Mouse (Mus musculus) neural tube, embryonic 14.5 days (tissue): ENCODE measurements around the gene Rundc3a. TPM values are rescaled to one million over a fixed set of nuclear protein-coding genes. Genes with fewer than 3 reads are reported as not detected.

Experiments used
- ATAC-seq: fragments of 200-750 bp; cut with Nextera tagmentation; 2 replicates; pipeline ENCODE4 v1.8.0; 2017; ENCODE audit warnings: low read depth, mild to moderate bottlenecking, moderate TSS enrichment, moderate library complexity
- H3K27ac ChIP-seq: fragments of 300-500 bp; sonication (generic); 2 replicates; pipeline ENCODE4 v1.5.1; 2014; ENCODE audit warnings: low read depth, mild to moderate bottlenecking, control low read depth, low read length, moderate library complexity, mixed read lengths
- H3K27me3 ChIP-seq: fragments of 300-500 bp; sonication (generic); 2 replicates; pipeline ENCODE4 v1.6.1; 2014; ENCODE audit warnings: low read length; ENCODE audit not compliant: control insufficient read depth, insufficient read depth
- H3K36me3 ChIP-seq: fragments of 300-500 bp; sonication (generic); 2 replicates; pipeline ENCODE4 v1.6.1; 2014; ENCODE audit warnings: low read length, mixed read lengths; ENCODE audit not compliant: control insufficient read depth, insufficient read depth
- H3K4me1 ChIP-seq: fragments of 300-500 bp; sonication (generic); 2 replicates; pipeline ENCODE4 v1.6.1; 2014; ENCODE audit warnings: low read length; ENCODE audit not compliant: control insufficient read depth, insufficient read depth
- H3K4me2 ChIP-seq: fragments of 300-500 bp; sonication (generic); 2 replicates; pipeline ENCODE4 v1.6.1; 2014; ENCODE audit warnings: mild to moderate bottlenecking, low read depth, low read length, control low read depth
- H3K4me3 ChIP-seq: fragments of 300-500 bp; sonication (generic); 2 replicates; pipeline ENCODE4 v1.5.1; 2014; ENCODE audit warnings: low read depth, low read length, control low read depth, mixed read lengths
- H3K9ac ChIP-seq: fragments of 300-500 bp; sonication (generic); replicated peaks from 2 replicates; pipeline ENCODE4 v1.6.1; 2014; ENCODE audit warnings: low read depth, mild to moderate bottlenecking, control low read depth, low read length, mixed read lengths
- H3K9me3 ChIP-seq: fragments of 300-500 bp; sonication (generic); 2 replicates; pipeline ENCODE4 v1.6.1; 2016; ENCODE audit warnings: low read length; ENCODE audit not compliant: control insufficient read depth
- WGBS: fragments of 180-500 bp; shearing (Covaris S2); extraction: QIAGEN DNeasy Blood & Tissue Kit; methylation state at CpG from one replicate; pipeline ENCODE4 v1.1.7; 2014; 5-methylcytosine and 5-hydroxymethylcytosine counted together
- microRNA-seq: library from miRNA; unstranded; fragments of <30 nt; microRNA quantifications from one replicate; pipeline ENCODE4, GENCODE M21; 2016
- polyA plus RNA-seq: library from polyadenylated mRNA; unstranded; fragments of >200 nt; fragmentation: Nextera tagmentation; extraction: Ambion mirVana; gene quantifications from 2 replicates; pipeline ENCODE4 v1.2.1, GENCODE M21; 2014

Rundc3a gene
- polyA plus RNA-seq, 1 experiment from 2014 or later, result 115 TPM

DNA sequence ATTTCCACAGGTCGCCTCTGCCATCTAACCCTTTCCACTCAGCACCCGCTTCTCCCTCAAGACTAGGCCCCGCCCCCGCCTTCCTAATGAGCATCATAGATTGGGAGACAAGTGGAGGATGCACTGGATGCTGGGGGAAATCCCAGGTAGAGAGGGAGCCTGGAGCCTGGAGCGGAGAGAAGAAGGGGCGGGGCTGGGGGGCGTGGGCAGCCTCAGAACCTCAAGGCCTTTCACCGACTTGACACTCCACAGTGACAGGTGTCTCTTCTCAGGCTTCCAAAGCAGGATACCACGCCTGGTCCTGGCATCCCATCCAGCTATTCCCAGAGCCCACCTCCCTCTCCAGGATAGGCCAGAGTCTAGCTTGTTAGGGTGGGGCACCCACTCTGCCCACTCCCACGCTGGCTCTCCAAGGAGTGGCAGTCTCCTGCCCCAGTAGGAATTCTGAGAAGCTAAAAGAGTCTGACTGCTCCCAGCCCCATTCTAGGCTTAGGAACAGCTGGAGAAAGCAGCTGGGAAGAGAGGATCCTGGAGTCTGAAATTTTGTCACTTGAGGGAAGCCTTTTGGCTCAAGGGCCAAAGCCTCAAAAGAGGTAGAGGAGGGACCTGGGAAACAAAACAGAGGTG lies 52.2 kb downstream of the Rundc3a start:
- H3K4me2 ChIP-seq, result peak overlapping the region; percentile 72
- peaks cover 24% of the 10 kb centered on the region for H3K4me1 ChIP-seq
- ATAC-seq, result no peak
- H3K9ac ChIP-seq, result peak overlapping the region; percentile 12
- H3K36me3 ChIP-seq, result peaks cover 10% of the 10 kb centered on the region
- H3K27ac ChIP-seq, result peak overlapping the region; percentile 96; the same call in 1 of the 2 replicates
- no peaks in the 10 kb centered on the region for H3K27me3 ChIP-seq
- H3K4me3 ChIP-seq, result peak overlapping the region; percentile 95
- WGBS, result 19% methylated on average over 10 of the region's 10 CpGs
- H3K9me3 ChIP-seq, result no peaks in the 10 kb centered on the region

DNA sequence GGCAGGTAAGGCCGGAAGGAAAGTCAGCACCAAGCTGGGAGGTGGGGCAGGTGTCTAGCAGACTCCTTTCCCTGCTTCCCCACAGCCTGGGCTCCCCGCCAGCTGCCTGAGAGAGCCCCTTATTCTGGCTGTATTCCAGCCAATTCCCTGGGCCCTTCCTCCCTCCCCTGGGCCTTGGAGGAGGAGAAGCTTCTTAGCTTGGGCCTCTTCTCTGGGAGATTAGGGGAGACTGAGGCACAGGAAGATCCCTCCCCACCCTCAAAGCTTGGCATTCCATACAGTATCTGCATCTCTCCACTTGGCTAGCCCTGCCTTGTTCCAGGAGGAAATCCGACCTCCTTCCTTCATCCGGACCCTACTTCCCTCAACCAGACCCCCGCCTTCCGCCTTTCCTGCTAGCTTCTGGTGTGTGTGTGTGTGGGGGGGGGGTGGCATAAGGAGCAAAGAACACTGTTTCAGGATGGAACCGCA lies 52.7 kb downstream of the Rundc3a start:
- Histone ChIP-seq H3K9me3 (no peaks in the 10 kb centered on the region), H3K4me1 (peaks cover 24% of the 10 kb centered on the region), H3K4me2 (peak overlapping the region; percentile 72), H3K4me3 (peak overlapping the region; percentile 95), H3K27me3 (no peaks in the 10 kb centered on the region), H3K9ac (peak overlapping the region; percentile 99), H3K27ac (peak overlapping the region; percentile 96), H3K36me3 (peaks cover 8% of the 10 kb centered on the region)
- ATAC-seq, result peak; percentile 1; the same call in 1 of the 2 replicates
- WGBS, result 11% methylated on average over 7 of the region's 7 CpGs

DNA sequence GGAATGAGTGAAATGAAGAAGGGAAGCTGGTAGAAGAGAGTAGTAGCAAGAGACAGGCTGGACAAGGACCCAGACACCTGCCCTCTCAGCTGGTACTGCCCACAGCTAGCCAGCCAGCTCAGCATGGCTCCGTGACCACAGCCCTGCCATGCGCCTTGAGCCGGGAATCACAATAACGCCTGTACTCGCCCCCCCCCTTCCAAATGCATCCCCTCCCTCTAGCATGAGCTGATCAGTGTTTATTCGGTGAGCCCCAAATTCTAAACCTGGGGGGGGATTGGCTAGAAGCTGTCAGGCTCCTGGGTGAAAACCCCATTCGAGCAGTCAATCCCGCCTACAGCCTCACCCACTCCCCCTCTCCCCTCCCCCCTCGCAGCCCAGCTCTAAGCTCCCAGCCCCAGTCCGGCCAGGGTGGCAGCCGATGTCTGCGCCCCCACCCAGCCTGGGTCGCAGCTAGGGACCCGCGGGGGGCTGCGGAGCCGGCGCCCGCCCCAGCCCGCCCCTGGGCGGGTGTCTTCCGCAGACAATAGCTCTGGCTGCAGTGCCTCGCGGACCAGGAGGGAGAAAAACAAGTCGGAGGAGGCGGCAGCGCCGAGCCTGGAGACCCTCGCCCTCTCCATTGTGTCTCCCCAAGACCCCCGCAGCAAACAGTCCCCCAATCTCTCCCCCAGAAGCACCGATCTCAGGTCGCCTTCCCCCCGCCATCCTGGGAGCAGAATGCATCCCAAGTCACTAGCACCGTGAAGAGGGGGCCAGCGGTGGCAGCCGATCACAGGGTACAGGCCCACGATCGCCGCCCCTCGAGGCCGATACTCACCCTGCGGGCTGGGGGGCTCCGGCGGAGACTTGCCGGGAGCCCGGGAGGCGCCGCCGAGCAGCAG lies 53.6 kb downstream of the Rundc3a start:
- Histone ChIP-seq H3K27ac (peak overlapping the region; percentile 96), H3K4me3 (peak overlapping the region; percentile 95), H3K4me2 (peak overlapping the region; percentile 72), H3K27me3 (no peaks in the 10 kb centered on the region), H3K9ac (peak overlapping the region; percentile 99), H3K36me3 (peaks cover 5% of the 10 kb centered on the region), H3K4me1 (peaks cover 24% of the 10 kb centered on the region), H3K9me3 (no peaks in the 10 kb centered on the region)
- WGBS, result under 1% methylated on average over 21 of the region's 49 CpGs
- ATAC-seq, result peak; percentile 68

DNA sequence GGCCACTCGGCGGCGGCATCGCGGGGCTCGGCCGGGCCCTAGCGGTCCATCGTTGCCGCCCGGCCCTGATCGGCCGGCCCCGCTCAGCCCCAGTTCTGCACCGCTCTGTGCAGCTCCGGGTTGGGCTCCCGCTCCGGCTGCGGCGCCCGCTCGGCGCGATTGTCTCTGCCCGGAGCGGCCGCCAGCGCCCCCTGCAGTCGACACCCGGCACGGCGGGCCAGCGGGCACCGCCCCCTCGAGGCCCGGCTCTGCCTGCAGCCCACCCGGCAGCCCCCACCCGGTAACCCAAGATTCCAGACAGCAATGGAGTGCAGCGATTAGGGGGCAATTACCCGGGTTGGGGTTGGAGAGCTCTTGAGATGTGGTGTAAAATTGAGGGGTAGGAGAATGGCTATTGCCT lies 54.3 kb downstream of the Rundc3a start, which contains the start of gene Fam171a2:
Gene Fam171a2, minus strand, starts transcription at position 186 of the 400 bp plus-strand sequence.
- under 1% methylated on average over 24 of the region's 40 CpGs for WGBS
- Histone ChIP-seq H3K9ac (peak within 1 kb of the TSS; percentile 99), H3K4me3 (peak within 1 kb of the TSS; percentile 95), H3K27me3 (no peaks in the 10 kb centered on the region), H3K9me3 (no peaks in the 10 kb centered on the region), H3K36me3 (peaks cover 5% of the 10 kb centered on the region), H3K4me2 (peak within 1 kb of the TSS; percentile 72), H3K4me1 (peaks cover 24% of the 10 kb centered on the region), H3K27ac (peak within 1 kb of the TSS; percentile 96)
- peak; percentile 83 for ATAC-seq

DNA sequence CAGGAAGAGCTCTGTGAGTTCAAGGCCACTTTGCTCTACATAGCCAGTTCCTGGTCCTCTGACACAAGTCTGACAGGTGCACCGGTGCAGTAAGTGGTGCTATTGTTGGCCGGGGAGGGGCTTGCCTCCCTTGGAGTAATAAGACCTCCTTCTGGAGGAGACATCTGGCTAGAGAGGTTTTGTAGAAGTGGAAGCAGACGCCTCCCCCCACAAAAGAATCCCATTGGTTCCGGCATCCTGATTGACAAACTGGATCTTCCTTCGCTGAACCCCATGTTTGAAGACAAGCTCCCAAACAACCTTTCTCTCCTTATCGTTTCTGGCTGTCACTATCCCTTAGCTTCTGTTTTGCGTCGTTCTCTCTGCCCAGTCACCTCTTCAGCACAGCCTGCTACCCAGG lies 55.1 kb downstream of the Rundc3a start:
- WGBS, result 14% methylated on average over 8 of the region's 8 CpGs
- H3K36me3 ChIP-seq, result no peaks in the 10 kb centered on the region
- H3K9ac ChIP-seq, result no peak overlapping the region
- no peak for ATAC-seq
- H3K4me1 ChIP-seq, result peaks cover 24% of the 10 kb centered on the region
- no peaks in the 10 kb centered on the region for H3K27me3 ChIP-seq
- no peaks in the 10 kb centered on the region for H3K9me3 ChIP-seq
- H3K4me2 ChIP-seq, result no peak overlapping the region
- H3K27ac ChIP-seq, result no peak overlapping the region
- no peak overlapping the region for H3K4me3 ChIP-seq

DNA sequence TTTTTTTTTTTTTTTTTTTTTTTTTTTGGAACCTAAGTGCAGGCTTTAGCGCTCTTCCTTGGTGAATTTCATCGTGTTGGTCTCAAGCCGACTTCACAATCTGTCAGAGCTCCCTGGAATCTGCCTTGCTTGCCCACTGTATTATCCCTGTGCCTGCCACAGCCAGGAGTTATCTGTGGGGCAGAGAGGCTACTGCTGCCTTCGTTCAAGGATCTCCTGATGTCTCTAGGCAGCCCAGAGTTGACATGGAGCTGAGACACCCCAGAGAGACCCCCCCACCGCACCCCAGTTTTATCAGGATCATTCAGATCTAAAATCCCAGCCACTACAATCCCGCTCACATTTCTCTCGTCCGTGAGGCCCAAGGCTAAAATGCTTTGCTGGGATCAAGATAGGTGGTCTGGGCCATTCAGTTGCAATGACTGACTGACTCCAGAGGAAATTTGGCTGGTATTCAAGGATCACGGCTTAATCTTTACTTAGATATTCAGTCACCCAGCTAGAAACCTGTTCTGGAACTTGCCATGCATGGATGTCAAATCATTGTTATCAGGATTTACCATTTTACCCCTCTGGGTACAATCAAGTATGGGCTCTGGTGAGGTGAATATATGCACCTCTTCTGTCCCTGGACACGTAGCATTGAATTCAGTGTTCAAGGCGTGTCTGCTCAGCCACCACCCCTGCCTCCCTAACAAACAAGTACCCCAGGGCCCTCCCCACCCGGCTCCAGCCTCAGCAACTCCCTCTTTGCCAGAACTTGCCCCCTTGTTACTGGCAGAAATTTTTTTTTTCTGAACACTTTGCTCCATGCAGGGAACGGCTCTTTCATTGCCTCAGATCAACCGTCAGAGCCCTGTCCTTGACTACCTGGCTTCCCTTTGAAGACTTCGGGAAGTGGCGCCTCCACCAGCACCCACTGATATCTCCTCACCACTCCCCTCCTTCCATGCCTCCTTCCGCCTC lies 56.1 kb downstream of the Rundc3a start:
- no peak for ATAC-seq
- no peaks in the 10 kb centered on the region for H3K9me3 ChIP-seq
- 56% methylated on average over 17 of the region's 17 CpGs for WGBS
- H3K27me3 ChIP-seq, result no peaks in the 10 kb centered on the region
- H3K4me1 ChIP-seq, result peaks cover 24% of the 10 kb centered on the region
- H3K36me3 ChIP-seq, result no peaks in the 10 kb centered on the region
- no peak overlapping the region for H3K4me3 ChIP-seq
- no peak overlapping the region for H3K9ac ChIP-seq
- no peak overlapping the region for H3K27ac ChIP-seq
- H3K4me2 ChIP-seq, result no peak overlapping the region

Small RNAs within 50 kb of the gene (microRNA-seq; reads per million reads assigned to microRNA genes)
- gene Mir6930, result not detected

Other genes with a start within 250 kb of the Rundc3a start
- not detected in 2 replicates for gene Nags, start 247.9 kb upstream of the Rundc3a start, polyA plus RNA-seq
- 30.7 and 36.2 TPM in 2 replicates for gene Tmem101, start 237.0 kb upstream of the Rundc3a start, polyA plus RNA-seq
- 74.4 and 77.5 TPM in 2 replicates for gene Lsm12, start 208.1 kb upstream of the Rundc3a start, polyA plus RNA-seq
- 32.5 and 42.5 TPM in 2 replicates for gene G6pc3, start 203.8 kb upstream of the Rundc3a start, polyA plus RNA-seq
- gene Hdac5, start 163.2 kb upstream of the Rundc3a start, polyA plus RNA-seq, result 44.2 and 47.3 TPM in 2 replicates
- 1.4 and 1.5 TPM in 2 replicates for gene BC030867, start 144.5 kb upstream of the Rundc3a start, polyA plus RNA-seq
- gene Asb16, start 124.7 kb upstream of the Rundc3a start, polyA plus RNA-seq, result 0.12 and 0.23 TPM in 2 replicates
- gene Tmub2, start 108.5 kb upstream of the Rundc3a start, polyA plus RNA-seq, result 86.9 and 88.6 TPM in 2 replicates
- gene Atxn7l3, start 96.8 kb upstream of the Rundc3a start, polyA plus RNA-seq, result 36.5 and 36.7 TPM in 2 replicates
- gene Ubtf, start 73.7 kb upstream of the Rundc3a start, polyA plus RNA-seq, result 70.3 and 81.9 TPM in 2 replicates
- 1.6 and 2.4 TPM in 2 replicates for gene Slc4a1, start 27.2 kb upstream of the Rundc3a start, polyA plus RNA-seq
- gene Slc25a39, start 14.5 kb downstream of the Rundc3a start, polyA plus RNA-seq, result 141 and 144 TPM in 2 replicates
- gene Grn, start 36.9 kb downstream of the Rundc3a start, polyA plus RNA-seq, result 43.3 and 68.2 TPM in 2 replicates
- gene Fam171a2, start 54.3 kb downstream of the Rundc3a start, polyA plus RNA-seq, result 25.4 and 38.4 TPM in 2 replicates
- 5.5 and 7.0 TPM in 2 replicates for gene Itga2b, start 76.7 kb downstream of the Rundc3a start, polyA plus RNA-seq
- gene Gpatch8, start 163.0 kb downstream of the Rundc3a start, polyA plus RNA-seq, result 57.8 and 83.7 TPM in 2 replicates
- 6.6 and 6.9 TPM in 2 replicates for gene Gm11627, start 186.1 kb downstream of the Rundc3a start, polyA plus RNA-seq
- 6.5 and 10.5 TPM in 2 replicates for gene Fzd2, start 211.0 kb downstream of the Rundc3a start, polyA plus RNA-seq